Mouse (Mus musculus) heart, postnatal 0 days (tissue): ENCODE measurements at regions not wholly inside any gene's neighbourhood (a gene's known extent, or its start where the extent isn't known, plus 50 kb on each side); places are given as distances from the start of the nearest gene placed in this dataset.

ENCODE experiments used
- CTCF ChIP-seq: IDR thresholded peaks from 2 replicates; pipeline ENCODE4 v1.5.1; 2016; ENCODE audit warnings: antibody characterized with exemption, control low read depth, low read depth
- EP300 ChIP-seq: IDR thresholded peaks from 2 replicates; pipeline ENCODE4 v1.6.1; 2016; ENCODE audit warnings: antibody characterized with exemption, low read depth

GRCm38 (mm10) chr16:30134642-30135165 lies 70.5 kb downstream of the Hes1 start:
- TF ChIP-seq CTCF (no peak), EP300 (no peak)
